Mouse (Mus musculus) spleen, embryonic (tissue): ENCODE results near the gene Wdr61.
"Not testable (repeated sequence)": the region's sequence is repeated elsewhere in the genome, so short reads cannot be mapped to it uniquely, and the experiment has no call there.

ENCODE experiments used
- CTCF ChIA-PET: fragments of 350-600 bp; sonication (Branson Sonifier 250); formaldehyde crosslinking; loops from one replicate; lab custom pipeline; 2022; lab: Charles Lee

Wdr61 gene

DNA sequence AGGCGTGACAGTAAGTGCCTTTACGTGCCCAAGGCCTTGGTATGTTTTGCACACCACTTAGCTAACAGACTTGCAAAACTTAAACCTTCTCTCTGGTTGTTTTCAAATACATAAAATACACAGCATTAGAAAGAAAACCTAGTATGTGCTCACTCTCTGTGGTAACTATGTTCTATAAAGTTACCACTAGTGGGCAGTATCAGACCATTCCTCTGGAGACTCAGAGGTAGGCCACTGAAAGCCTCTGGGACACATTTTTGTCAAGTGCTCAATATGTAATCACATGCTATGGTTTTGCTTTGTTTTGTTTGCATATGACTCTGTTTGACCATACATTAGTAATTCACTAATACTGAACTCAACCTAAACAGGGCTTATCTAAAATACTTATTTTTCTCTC, 2.2 kb downstream of the Wdr61 start:
- CTCF ChIA-PET = interaction anchor here (0.5 kb wide), 1 partner anchor 517 kb away, joined by 3 read pairs; no protein-coding TSS in a partner anchor

- CTCF ChIA-PET = no interaction called here
Observed at GRCm38 (mm10) chr9:54726315-54726714, 8.0 kb downstream of the Wdr61 start.

GRCm38 (mm10) chr9:54722596-54722995, 11.7 kb downstream of the Wdr61 start:
- CTCF ChIA-PET = interaction anchor here (0.6 kb wide), 1 partner anchor 8 kb away, joined by 6 read pairs; no protein-coding TSS in a partner anchor

DNA sequence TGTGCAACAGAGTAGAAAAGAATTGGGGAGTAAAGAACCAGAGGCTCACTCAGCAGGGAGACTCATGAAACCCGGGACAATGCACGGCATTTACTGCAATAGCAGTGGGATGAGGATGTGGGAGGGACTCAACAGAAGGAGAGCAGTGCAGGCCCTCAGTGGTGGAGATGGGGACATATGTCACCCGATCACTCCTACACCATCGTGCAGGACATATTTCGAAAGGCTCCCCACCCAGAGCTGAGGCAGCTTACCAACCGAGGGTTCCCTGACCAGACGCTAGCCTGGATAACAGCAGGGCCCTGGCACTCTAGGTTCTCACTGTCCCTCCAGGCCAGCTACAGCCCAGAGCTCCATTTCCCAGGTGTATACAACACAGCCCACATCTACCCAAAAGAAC, 12.2 kb downstream of the Wdr61 start:
- CTCF ChIA-PET = interaction anchor here (0.6 kb wide), 1 partner anchor 9 kb away, joined by 6 read pairs; no protein-coding TSS in a partner anchor

DNA sequence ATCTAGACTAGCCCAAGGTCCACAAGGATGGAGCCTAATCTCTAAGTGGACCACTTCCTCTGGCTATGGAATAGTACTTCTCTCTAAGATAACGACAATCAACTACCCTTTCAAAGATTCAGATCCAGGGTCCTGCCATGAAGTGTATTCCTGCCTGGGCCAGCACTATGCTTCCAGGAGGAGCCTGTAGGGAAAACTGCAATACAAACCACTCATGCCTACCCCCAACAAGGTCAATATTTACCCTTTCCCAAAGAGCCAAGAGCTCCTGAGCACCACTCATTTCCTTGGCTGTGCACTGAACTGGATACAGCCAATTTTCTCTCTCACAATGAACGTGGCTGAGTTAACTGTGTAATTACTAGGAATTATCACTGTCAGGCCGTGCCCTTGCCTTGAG, 16.8 kb downstream of the Wdr61 start:
- CTCF ChIA-PET = interaction anchor here (0.6 kb wide), 1 partner anchor 125 kb away, joined by 4 read pairs; no protein-coding TSS in a partner anchor

- CTCF ChIA-PET = no interaction called here
Observed at GRCm38 (mm10) chr9:54715776-54716175, 18.5 kb downstream of the Wdr61 start.

- CTCF ChIA-PET = no interaction called here
Observed at GRCm38 (mm10) chr9:54708085-54708484, 26.2 kb downstream of the Wdr61 start.

- CTCF ChIA-PET = no interaction called here
Observed at GRCm38 (mm10) chr9:54707288-54707999, 26.9 kb downstream of the Wdr61 start.

- CTCF ChIA-PET = no interaction called here
Observed at GRCm38 (mm10) chr9:54705561-54705960, 28.8 kb downstream of the Wdr61 start.

DNA sequence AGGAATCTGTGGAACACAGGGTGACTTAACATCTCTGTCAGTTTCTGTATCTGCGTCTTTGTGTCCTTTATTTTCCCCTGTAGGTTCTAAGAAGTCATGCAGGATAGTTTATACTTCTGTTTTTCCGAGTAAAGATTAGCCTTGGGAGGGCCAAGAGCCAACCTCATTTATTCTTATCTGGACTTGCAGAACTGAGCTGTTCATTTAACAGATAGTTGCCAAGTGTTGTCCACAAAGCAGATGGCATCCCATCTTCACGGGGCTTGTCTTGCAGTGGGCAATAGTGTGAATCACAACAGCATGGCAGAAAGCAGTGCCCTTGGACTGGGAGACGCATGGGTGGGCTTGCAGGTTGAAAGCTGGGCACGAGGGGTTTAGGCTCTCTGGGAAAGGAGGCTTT, 30.0 kb downstream of the Wdr61 start:
- CTCF ChIA-PET = no interaction called here

DNA sequence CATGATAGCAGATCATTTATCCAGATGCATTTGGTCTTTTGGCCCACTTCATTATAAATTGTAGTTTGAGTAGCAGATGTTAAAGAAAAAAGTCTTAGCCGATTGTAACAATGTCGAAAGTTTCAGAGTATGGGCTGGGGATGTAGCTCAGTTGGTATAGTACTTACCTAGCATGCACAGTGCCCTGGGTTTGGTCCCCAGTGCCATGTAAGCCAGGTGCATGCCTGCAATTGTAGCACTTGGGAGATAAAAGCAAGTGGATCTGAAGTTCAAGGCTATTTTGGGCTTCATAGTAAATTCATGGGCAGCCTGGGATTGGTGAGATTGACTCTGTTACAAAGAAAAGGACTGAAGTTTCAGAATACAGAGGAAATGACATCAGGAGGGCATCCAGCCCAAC, 31.7 kb downstream of the Wdr61 start:
- CTCF ChIA-PET = no interaction called here

DNA sequence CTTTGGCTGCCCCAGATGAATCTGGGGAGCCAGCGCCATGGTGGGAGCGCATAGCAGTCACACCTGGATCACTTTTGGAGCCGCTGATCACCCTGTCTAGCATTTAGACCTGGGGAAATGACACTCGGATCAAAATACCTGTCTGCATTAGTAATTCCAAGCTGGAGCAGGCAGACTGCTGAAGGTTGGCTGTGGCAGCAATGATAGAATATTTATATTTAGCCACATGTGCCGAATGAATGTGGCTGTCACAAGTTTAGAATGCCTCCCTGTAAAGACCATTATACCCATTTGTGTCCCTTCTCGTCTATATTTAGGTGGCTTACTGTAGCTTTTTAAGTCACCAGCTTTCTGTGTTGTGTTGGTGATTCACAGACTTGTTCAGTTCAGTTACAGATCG, 33.6 kb downstream of the Wdr61 start:
- CTCF ChIA-PET = no interaction called here

DNA sequence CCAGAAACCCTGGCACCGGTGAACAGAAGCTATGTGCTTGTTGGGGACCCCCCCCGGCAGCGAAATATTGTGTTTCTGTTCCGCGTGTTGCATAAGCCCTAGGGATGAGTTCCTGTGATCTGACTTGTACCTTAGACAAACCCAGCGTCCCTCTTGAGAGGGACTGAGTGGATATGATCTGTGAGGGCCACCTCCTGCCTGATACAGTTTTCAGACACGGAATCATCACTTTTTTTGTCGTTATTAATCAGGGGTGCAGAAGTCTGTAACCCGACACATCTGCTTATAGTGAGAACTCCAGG, 34.2 kb downstream of the Wdr61 start:
- CTCF ChIA-PET = no interaction called here

DNA sequence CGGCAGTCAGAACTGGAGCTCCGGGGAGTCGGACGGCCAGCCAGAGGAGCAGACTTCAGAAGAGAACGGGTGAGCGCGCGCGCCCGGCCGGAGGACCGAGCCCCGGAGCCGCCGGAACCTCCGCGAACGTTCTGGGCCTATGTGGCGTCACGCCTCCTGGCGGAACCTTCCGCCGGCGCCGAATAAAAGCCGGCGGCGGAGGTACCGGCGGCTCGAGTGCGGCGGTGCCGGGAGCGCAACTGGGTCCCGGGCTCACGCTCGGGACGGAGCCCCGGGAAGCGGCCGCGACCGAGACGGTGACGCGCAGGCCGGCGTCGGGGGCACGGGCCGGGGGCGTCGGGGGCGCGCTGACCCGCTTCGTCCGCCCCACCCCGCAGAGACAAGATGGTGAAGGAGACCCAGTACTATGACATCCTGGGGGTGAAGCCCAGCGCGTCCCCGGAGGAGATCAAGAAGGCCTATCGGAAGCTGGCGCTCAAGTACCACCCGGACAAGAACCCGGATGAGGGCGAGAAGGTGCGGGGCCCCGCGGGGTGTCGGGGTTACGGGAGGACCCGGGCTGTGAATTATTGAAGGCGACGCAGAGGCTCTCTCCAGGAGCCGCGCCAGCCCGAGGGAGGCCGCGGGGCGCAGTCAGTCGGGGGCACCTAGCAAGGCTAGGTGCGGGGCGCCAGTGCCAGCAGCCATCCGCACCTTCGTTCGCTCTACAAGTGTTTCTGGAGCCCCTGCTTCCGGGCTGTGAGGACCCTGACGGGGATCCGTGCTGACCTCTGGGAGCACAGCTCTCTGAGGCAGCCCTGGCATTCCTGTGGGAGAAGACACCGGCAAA, 34.8 kb downstream of the Wdr61 start:
- CTCF ChIA-PET = no interaction called here

- CTCF ChIA-PET = no interaction called here
Observed at GRCm38 (mm10) chr9:54699087-54699344, 35.3 kb downstream of the Wdr61 start.

DNA sequence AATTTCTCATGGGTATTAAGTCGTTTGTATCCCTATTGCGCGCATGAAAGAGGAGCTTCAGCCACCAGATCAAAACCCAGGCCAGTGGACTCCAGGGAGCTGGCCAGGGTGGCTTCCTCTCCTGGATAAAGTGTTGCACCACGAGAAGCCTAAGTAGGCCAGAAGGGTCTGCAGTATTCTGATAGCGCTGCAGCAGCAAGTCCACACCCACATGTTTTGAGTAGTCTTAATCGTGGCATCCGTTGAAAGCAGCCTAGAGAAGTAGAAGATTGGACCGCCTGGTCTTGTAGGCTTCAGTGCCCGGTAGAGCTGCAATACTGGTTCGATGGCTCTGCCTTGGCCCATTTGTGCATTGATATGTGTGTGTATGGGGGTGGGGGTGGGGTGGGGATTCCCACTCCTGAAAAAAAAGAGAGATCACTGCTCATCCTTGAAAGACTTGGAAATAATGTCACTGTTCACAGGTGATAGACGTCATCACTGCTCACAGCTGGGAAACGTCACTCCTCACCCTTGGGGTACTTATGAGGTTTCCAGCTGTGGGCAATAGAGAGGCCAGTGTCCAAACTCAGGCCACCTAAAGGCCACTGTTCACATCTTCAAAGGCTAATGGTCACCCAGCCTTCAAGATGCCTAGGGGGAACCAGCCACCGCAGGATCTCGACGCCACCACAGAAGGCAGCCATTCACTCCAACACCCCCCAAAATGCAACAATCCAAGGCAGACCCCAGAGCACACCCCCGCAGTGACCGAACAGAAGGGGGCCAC, 35.8 kb downstream of the Wdr61 start, which contains the start of gene Dnaja4:
Dnaja4 (plus strand) TSS at position 556 of the 769 bp plus-strand sequence.
- CTCF ChIA-PET = no interaction called here

DNA sequence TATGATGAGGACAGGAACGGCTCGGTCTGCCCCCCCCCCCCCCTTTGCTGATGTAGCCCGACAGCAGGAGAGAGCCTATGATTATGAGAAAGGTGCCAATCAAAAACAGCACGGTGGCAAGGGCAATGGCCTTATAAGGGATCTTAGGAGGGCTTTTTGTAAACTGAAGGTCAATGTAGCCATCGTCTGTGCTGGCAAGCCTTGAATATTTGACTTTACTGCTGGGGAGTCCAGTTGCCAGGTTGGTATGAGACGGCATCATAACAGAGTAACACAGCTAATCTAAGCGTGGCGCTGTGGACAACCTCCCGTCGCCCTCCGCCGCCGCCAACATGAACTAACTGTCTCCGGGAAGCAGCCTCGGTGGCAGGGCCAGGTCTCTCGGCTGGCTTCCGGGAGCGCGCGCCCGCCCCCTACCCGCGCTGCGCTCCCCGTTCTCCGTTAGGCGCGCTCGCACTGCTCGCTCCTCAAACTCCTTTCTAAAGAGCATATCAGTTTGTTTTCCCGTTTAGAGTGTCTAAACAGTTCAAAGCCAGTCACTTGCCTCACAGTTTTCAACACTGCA, 43.0 kb downstream of the Wdr61 start:
- CTCF ChIA-PET = not testable (repeated sequence)

GRCm38 (mm10) chr9:54690697-54691096, 43.6 kb downstream of the Wdr61 start:
- CTCF ChIA-PET = not testable (repeated sequence)

DNA sequence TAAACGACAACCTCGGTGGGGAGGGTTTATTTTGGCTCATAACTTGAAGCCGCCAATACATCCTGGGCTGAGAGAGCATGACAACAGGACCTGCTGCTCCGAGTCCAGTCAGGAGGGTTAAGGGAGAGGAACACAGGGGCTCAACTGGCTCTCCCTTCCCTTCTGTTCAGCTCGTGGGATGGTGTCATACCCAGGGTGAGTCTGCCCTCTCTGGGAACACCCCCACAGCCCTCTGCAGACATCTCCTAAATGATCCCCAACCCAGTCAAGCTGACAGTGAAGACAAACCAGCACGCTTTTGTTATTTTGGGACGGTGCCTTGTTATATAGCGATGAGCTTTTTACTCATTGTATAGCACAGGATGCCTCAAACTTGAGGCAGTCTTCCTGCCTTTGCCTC, 44.9 kb downstream of the Wdr61 start:
- CTCF ChIA-PET = no interaction called here

GRCm38 (mm10) chr9:54687246-54688236, 46.8 kb downstream of the Wdr61 start:
- CTCF ChIA-PET = no interaction called here
